Mouse (Mus musculus) liver, embryonic 16.5 days (tissue): Measurements from ENCODE around the gene Plpp2. TPM values are rescaled to one million over a fixed set of nuclear protein-coding genes. Genes with fewer than 3 reads are reported as not detected.
A peak's percentile ranks its signal among the peaks of the same experiment; 100 is the strongest.

Experiments used
- ATAC-seq: fragments of 200-750 bp; cut with Nextera tagmentation; 2 replicates; pipeline ENCODE4 v1.8.0; 2017; ENCODE audit warnings: low read depth, mild to moderate bottlenecking, moderate number of reproducible peaks, moderate library complexity
- H3K27ac ChIP-seq: fragments of 300-500 bp; sonication (generic); 2 replicates; pipeline ENCODE4 v1.5.1; 2014; ENCODE audit warnings: mild to moderate bottlenecking, low read length
- H3K27me3 ChIP-seq: fragments of 300-500 bp; sonication (generic); 2 replicates; pipeline ENCODE4 v1.6.1; 2014; ENCODE audit warnings: low read depth, low read length, mixed read lengths; ENCODE audit not compliant: control insufficient read depth, insufficient read depth
- H3K36me3 ChIP-seq: fragments of 300-500 bp; sonication (generic); 2 replicates; pipeline ENCODE4 v1.6.1; 2014; ENCODE audit warnings: mild to moderate bottlenecking; ENCODE audit not compliant: control insufficient read depth, insufficient read depth
- H3K4me1 ChIP-seq: fragments of 300-500 bp; sonication (generic); 2 replicates; pipeline ENCODE4 v1.6.1; 2014; ENCODE audit warnings: low read depth, low read length, mixed read lengths; ENCODE audit not compliant: control insufficient read depth
- H3K4me2 ChIP-seq: fragments of 300-500 bp; sonication (generic); 2 replicates; pipeline ENCODE4 v1.6.1; 2014; ENCODE audit warnings: low read depth, low read length, mixed read lengths
- H3K4me3 ChIP-seq: fragments of 300-500 bp; sonication (generic); 2 replicates; pipeline ENCODE4 v1.5.1; 2014; ENCODE audit warnings: low read depth, mild to moderate bottlenecking, low read length
- H3K9ac ChIP-seq: fragments of 300-500 bp; sonication (generic); 2 replicates; pipeline ENCODE4 v1.6.1; 2014; ENCODE audit warnings: low read depth, low read length
- H3K9me3 ChIP-seq: fragments of 300-500 bp; sonication (generic); replicated peaks from 2 replicates; pipeline ENCODE4 v1.6.1; 2016; ENCODE audit warnings: low read length; ENCODE audit not compliant: control insufficient read depth
- WGBS: fragments of 180-500 bp; shearing (Covaris S2); extraction: QIAGEN DNeasy Blood & Tissue Kit; methylation state at CpG from one replicate; pipeline ENCODE4 v1.1.7; 2014; ENCODE audit not compliant: insufficient replicate concordance; 5-methylcytosine and 5-hydroxymethylcytosine counted together
- polyA plus RNA-seq: library from polyadenylated mRNA; unstranded; fragments of >200 nt; fragmentation: Nextera tagmentation; extraction: Ambion mirVana; gene quantifications from 2 replicates; pipeline ENCODE4 v1.2.1, GENCODE M21; 2015

Gene Plpp2
- polyA plus RNA-seq, 1 experiment from 2014 or later, result 26.0 TPM

- Histone ChIP-seq H3K4me3 (no peak overlapping the region), H3K4me2 (no peak overlapping the region), H3K9ac (no peak overlapping the region), H3K9me3 (no peaks in the 10 kb centered on the region), H3K36me3 (peaks cover 12% of the 10 kb centered on the region), H3K27me3 (0 out of 2 replicates have a peak, but pooled peaks cover 2% of the 10 kb centered on the region), H3K4me1 (peaks cover 8% of the 10 kb centered on the region), H3K27ac (no peak overlapping the region)
- ATAC-seq, result no peak
- 65% methylated on average over 3 of the region's 3 CpGs for WGBS
These were observed 4.7 kb upstream of the Plpp2 start for GRCm38 (mm10) chr10:79538323-79538722.

- Histone ChIP-seq H3K4me1 (peaks cover 9% of the 10 kb centered on the region), H3K9ac (no peak overlapping the region), H3K27ac (no peak overlapping the region), H3K4me3 (no peak overlapping the region), H3K27me3 (0 out of 2 replicates have a peak, but pooled peaks cover 2% of the 10 kb centered on the region), H3K4me2 (no peak overlapping the region), H3K9me3 (no peaks in the 10 kb centered on the region), H3K36me3 (peaks cover 12% of the 10 kb centered on the region)
- 66% methylated on average over 2 of the region's 2 CpGs for WGBS
- no peak for ATAC-seq
These were observed 4.2 kb upstream of the Plpp2 start for GRCm38 (mm10) chr10:79537781-79538180.

GRCm38 (mm10) chr10:79537271-79537670, 3.7 kb upstream of the Plpp2 start:
- Histone ChIP-seq H3K4me3 (no peak overlapping the region), H3K4me2 (no peak overlapping the region), H3K36me3 (peaks cover 12% of the 10 kb centered on the region), H3K27me3 (0 out of 2 replicates have a peak, but pooled peaks cover 2% of the 10 kb centered on the region), H3K9ac (no peak overlapping the region), H3K27ac (no peak overlapping the region), H3K4me1 (peaks cover 9% of the 10 kb centered on the region), H3K9me3 (no peaks in the 10 kb centered on the region)
- ATAC-seq, result no peak
- 77% methylated on average over 7 of the region's 7 CpGs for WGBS

- Histone ChIP-seq H3K36me3 (peaks cover 7% of the 10 kb centered on the region), H3K4me2 (no peak overlapping the region), H3K9me3 (no peaks in the 10 kb centered on the region), H3K9ac (no peak overlapping the region), H3K4me3 (no peak overlapping the region), H3K27ac (no peak overlapping the region), H3K27me3 (0 out of 2 replicates have a peak, but pooled peaks cover 2% of the 10 kb centered on the region), H3K4me1 (peaks cover 9% of the 10 kb centered on the region)
- WGBS, result 60% methylated on average over 12 of the region's 12 CpGs
- ATAC-seq, result no peak
These were observed 3.0 kb upstream of the Plpp2 start for GRCm38 (mm10) chr10:79536461-79537080.

GRCm38 (mm10) chr10:79535431-79535830, 1.8 kb upstream of the Plpp2 start:
- H3K9ac ChIP-seq, result no peak overlapping the region
- H3K36me3 ChIP-seq, result peaks cover 4% of the 10 kb centered on the region
- H3K27ac ChIP-seq, result no peak overlapping the region
- WGBS, result 29% methylated on average over 1 of the region's 1 CpGs
- 0 out of 2 replicates have a peak, but pooled peaks cover 2% of the 10 kb centered on the region for H3K27me3 ChIP-seq
- H3K4me1 ChIP-seq, result peaks cover 9% of the 10 kb centered on the region
- H3K4me2 ChIP-seq, result no peak overlapping the region
- ATAC-seq, result no peak
- H3K4me3 ChIP-seq, result no peak overlapping the region
- H3K9me3 ChIP-seq, result no peaks in the 10 kb centered on the region

GRCm38 (mm10) chr10:79534426-79534825, 830 bp upstream of the Plpp2 start:
- H3K4me3 ChIP-seq, result no peak overlapping the region
- ATAC-seq, result no peak
- no peak overlapping the region for H3K9ac ChIP-seq
- 76% methylated on average over 2 of the region's 2 CpGs for WGBS
- peaks cover 9% of the 10 kb centered on the region for H3K4me1 ChIP-seq
- H3K4me2 ChIP-seq, result no peak overlapping the region
- H3K27me3 ChIP-seq, result 0 out of 2 replicates have a peak, but pooled peaks cover 2% of the 10 kb centered on the region
- H3K36me3 ChIP-seq, result no peaks in the 10 kb centered on the region
- no peaks in the 10 kb centered on the region for H3K9me3 ChIP-seq
- no peak overlapping the region for H3K27ac ChIP-seq

- peaks cover 9% of the 10 kb centered on the region for H3K4me1 ChIP-seq
- H3K9ac ChIP-seq, result 0 out of 2 replicates have a peak overlapping the region, but pooled peaks have one; percentile 1
- 39% methylated on average over 3 of the region's 3 CpGs for WGBS
- no peak for ATAC-seq
- H3K4me3 ChIP-seq, result peak overlapping the region; percentile 61
- H3K27ac ChIP-seq, result no peak overlapping the region
- H3K27me3 ChIP-seq, result 0 out of 2 replicates have a peak, but pooled peaks cover 2% of the 10 kb centered on the region
- H3K36me3 ChIP-seq, result no peaks in the 10 kb centered on the region
- peak overlapping the region; percentile 69 for H3K4me2 ChIP-seq
- no peaks in the 10 kb centered on the region for H3K9me3 ChIP-seq
These were observed 918 bp downstream of the Plpp2 start for GRCm38 (mm10) chr10:79532678-79533077.

GRCm38 (mm10) chr10:79531593-79531992, 2.0 kb downstream of the Plpp2 start:
- 62% methylated on average over 3 of the region's 3 CpGs for WGBS

GRCm38 (mm10) chr10:79530721-79531120, 2.9 kb downstream of the Plpp2 start:
- H3K4me2 ChIP-seq, result no peak overlapping the region
- peaks cover 9% of the 10 kb centered on the region for H3K4me1 ChIP-seq
- no peak overlapping the region for H3K4me3 ChIP-seq
- 79% methylated on average over 13 of the region's 13 CpGs for WGBS
- no peaks in the 10 kb centered on the region for H3K9me3 ChIP-seq
- no peak overlapping the region for H3K9ac ChIP-seq
- H3K27ac ChIP-seq, result no peak overlapping the region
- ATAC-seq, result no peak
- H3K36me3 ChIP-seq, result no peaks in the 10 kb centered on the region
- 0 out of 2 replicates have a peak, but pooled peaks cover 2% of the 10 kb centered on the region for H3K27me3 ChIP-seq

More at GRCm38 (mm10) chr10:79531593-79531992, 2.0 kb downstream of the Plpp2 start:
- no peak for ATAC-seq
- no peaks in the 10 kb centered on the region for H3K36me3 ChIP-seq
- H3K9ac ChIP-seq, result no peak overlapping the region
- H3K9me3 ChIP-seq, result no peaks in the 10 kb centered on the region
- H3K4me1 ChIP-seq, result peaks cover 9% of the 10 kb centered on the region
- no peak overlapping the region for H3K27ac ChIP-seq
- H3K4me2 ChIP-seq, result no peak overlapping the region
- no peak overlapping the region for H3K4me3 ChIP-seq
- H3K27me3 ChIP-seq, result 0 out of 2 replicates have a peak, but pooled peaks cover 2% of the 10 kb centered on the region
